Mouse (Mus musculus) heart, adult 2 months (tissue): Measurements from ENCODE around the gene Eps8l1.

Experiments
- CTCF ChIP-seq: fragments of 200-600 bp; IDR thresholded peaks from 2 replicates; pipeline ENCODE4 v1.8.1; 2022; ENCODE audit warnings: antibody characterized with exemption, mild to moderate bottlenecking, moderate library complexity
- EP300 ChIP-seq: fragments of 200-500 bp; IDR thresholded peaks from 2 replicates; pipeline ENCODE4 v1.6.1; 2011; ENCODE audit warnings: low read depth, low read length, control low read depth; ENCODE audit not compliant: insufficient read depth

DNA sequence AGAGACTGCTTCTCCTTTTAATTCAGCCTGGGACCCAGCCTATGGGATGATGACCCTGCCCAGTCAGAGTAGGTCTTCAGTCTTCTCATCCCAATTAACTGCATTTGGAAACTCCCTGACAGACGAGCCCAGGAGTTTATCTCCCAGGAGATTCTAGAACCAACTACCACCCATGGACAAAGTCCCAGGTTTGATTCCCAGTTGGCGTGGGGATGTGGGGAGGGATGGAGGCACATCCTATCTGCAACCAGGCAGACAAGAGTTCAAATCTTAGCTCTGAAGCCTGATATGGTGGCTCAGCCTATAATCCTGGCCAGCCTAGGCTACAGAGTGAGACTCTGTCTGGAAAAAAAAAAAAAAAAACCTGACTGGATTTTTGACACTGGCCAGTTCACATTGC lies 22.8 kb upstream of the Eps8l1 start:
- no peak for TF ChIP-seq EP300
- no peak for TF ChIP-seq CTCF
